Mouse (Mus musculus) hindbrain, embryonic 16.5 days (tissue): Measurements from ENCODE around the gene Gpx8. TPM values are rescaled to one million over a fixed set of nuclear protein-coding genes. Genes with fewer than 3 reads are reported as not detected.
A peak's percentile ranks its signal among the peaks of the same experiment; 100 is the strongest.

Source experiments
- ATAC-seq: fragments of 200-750 bp; cut with Nextera tagmentation; 2 replicates; pipeline ENCODE4 v1.8.0; 2017; ENCODE audit warnings: moderate TSS enrichment, moderate library complexity
- H3K27ac ChIP-seq: fragments of 300-500 bp; sonication (generic); 2 replicates; pipeline ENCODE4 v1.5.1; 2014; ENCODE audit warnings: low read depth, mild to moderate bottlenecking, control low read depth, low read length, moderate library complexity
- H3K27me3 ChIP-seq: fragments of 300-500 bp; sonication (generic); replicated peaks from 2 replicates; pipeline ENCODE4 v1.6.1; 2014; ENCODE audit warnings: low read length; ENCODE audit not compliant: control insufficient read depth, insufficient read depth
- H3K36me3 ChIP-seq: fragments of 300-500 bp; sonication (generic); 2 replicates; pipeline ENCODE4 v1.6.1; 2014; ENCODE audit warnings: mild to moderate bottlenecking, low read length, moderate library complexity, mixed read lengths; ENCODE audit not compliant: control insufficient read depth, insufficient read depth
- H3K4me1 ChIP-seq: fragments of 300-500 bp; sonication (generic); 2 replicates; pipeline ENCODE4 v1.6.1; 2014; ENCODE audit warnings: low read depth, low read length; ENCODE audit not compliant: control insufficient read depth, insufficient read depth
- H3K4me2 ChIP-seq: fragments of 300-500 bp; sonication (generic); 2 replicates; pipeline ENCODE4 v1.6.1; 2014; ENCODE audit warnings: mild to moderate bottlenecking, low read length, control low read depth, moderate library complexity
- H3K4me3 ChIP-seq: fragments of 300-500 bp; sonication (generic); 2 replicates; pipeline ENCODE4 v1.5.1; 2014; ENCODE audit warnings: mild to moderate bottlenecking, low read length, control low read depth, moderate library complexity
- H3K9ac ChIP-seq: fragments of 300-500 bp; sonication (generic); 2 replicates; pipeline ENCODE4 v1.6.1; 2014; ENCODE audit warnings: low read depth, mild to moderate bottlenecking, control low read depth, low read length, moderate library complexity
- H3K9me3 ChIP-seq: fragments of 300-500 bp; sonication (generic); 2 replicates; pipeline ENCODE4 v1.6.1; 2014; ENCODE audit warnings: mild to moderate bottlenecking, low read length, moderate library complexity; ENCODE audit not compliant: control insufficient read depth
- WGBS: fragments of 180-500 bp; shearing (Covaris S2); extraction: QIAGEN DNeasy Blood & Tissue Kit; methylation state at CpG from one replicate; pipeline ENCODE4 v1.1.7; 2014; 5-methylcytosine and 5-hydroxymethylcytosine counted together
- polyA plus RNA-seq: library from polyadenylated mRNA; unstranded; fragments of >200 nt; fragmentation: Nextera tagmentation; extraction: Ambion mirVana; gene quantifications from 2 replicates; pipeline ENCODE4 v1.2.1, GENCODE M21; 2015

Gene Gpx8
- polyA plus RNA-seq, 1 experiment from 2014 or later, result 60.3 TPM

- Histone ChIP-seq H3K36me3 (no peaks in the 10 kb centered on the region), H3K27me3 (peaks cover 39% of the 10 kb centered on the region), H3K9ac (no peak overlapping the region), H3K4me1 (peaks cover 7% of the 10 kb centered on the region; the same call in 1 of the 2 replicates), H3K4me3 (no peak overlapping the region), H3K9me3 (no peaks in the 10 kb centered on the region), H3K27ac (no peak overlapping the region), H3K4me2 (no peak overlapping the region)
- ATAC-seq, result no peak
- 73% methylated on average over 9 of the region's 9 CpGs for WGBS
Observed at GRCm38 (mm10) chr13:113000576-113001318, 45.5 kb downstream of the Gpx8 start.

DNA sequence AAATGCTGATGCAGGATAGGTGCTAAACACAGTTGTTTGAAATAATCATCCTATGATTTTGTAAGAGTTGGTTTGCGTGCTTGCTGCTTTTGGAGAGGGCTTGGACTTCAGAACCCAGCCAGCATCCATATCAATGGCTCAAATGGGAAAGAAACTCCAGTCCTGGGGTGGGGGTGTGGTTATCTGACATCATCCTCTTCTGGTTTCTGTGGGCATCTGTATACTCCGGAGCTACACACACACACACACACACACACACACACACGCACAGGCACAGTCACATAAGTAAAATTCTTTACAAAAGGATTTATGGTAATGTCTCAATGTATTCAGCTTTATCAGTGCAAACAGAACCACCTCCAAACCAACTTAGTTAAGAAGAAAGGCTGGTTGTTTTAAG is 46.1 kb downstream of the Gpx8 start:
- H3K36me3 ChIP-seq, result no peaks in the 10 kb centered on the region
- peaks cover 44% of the 10 kb centered on the region for H3K27me3 ChIP-seq
- no peaks in the 10 kb centered on the region for H3K9me3 ChIP-seq
- WGBS, result 73% methylated on average over 3 of the region's 3 CpGs
- H3K4me2 ChIP-seq, result no peak overlapping the region
- no peak overlapping the region for H3K4me3 ChIP-seq
- no peak overlapping the region for H3K27ac ChIP-seq
- ATAC-seq, result no peak
- peaks cover 7% of the 10 kb centered on the region; the same call in 1 of the 2 replicates for H3K4me1 ChIP-seq
- no peak overlapping the region for H3K9ac ChIP-seq

- peak overlapping the region; percentile 56 for H3K4me3 ChIP-seq
- WGBS, result under 1% methylated on average over 46 of the region's 46 CpGs
- peak; percentile 68 for ATAC-seq
- H3K4me2 ChIP-seq, result peak overlapping the region; percentile 97
- no peaks in the 10 kb centered on the region for H3K36me3 ChIP-seq
- peaks cover 13% of the 10 kb centered on the region for H3K4me1 ChIP-seq
- H3K27me3 ChIP-seq, result peaks cover 56% of the 10 kb centered on the region
- no peaks in the 10 kb centered on the region for H3K9me3 ChIP-seq
- 0 out of 2 replicates have a peak overlapping the region, but pooled peaks have one; percentile 23 for H3K27ac ChIP-seq
- peak overlapping the region; percentile 69 for H3K9ac ChIP-seq
Observed at GRCm38 (mm10) chr13:112998427-112999201, 47.6 kb downstream of the Gpx8 start.

- Histone ChIP-seq H3K36me3 (no peaks in the 10 kb centered on the region), H3K4me1 (peaks cover 17% of the 10 kb centered on the region), H3K4me2 (no peak overlapping the region), H3K9ac (no peak overlapping the region), H3K9me3 (no peaks in the 10 kb centered on the region), H3K27ac (no peak overlapping the region), H3K27me3 (peaks cover 63% of the 10 kb centered on the region), H3K4me3 (no peak overlapping the region)
- no peak for ATAC-seq
- 65% methylated on average over 6 of the region's 6 CpGs for WGBS
Observed at GRCm38 (mm10) chr13:112997369-112997768, 48.8 kb downstream of the Gpx8 start.

- WGBS, result 61% methylated on average over 4 of the region's 4 CpGs
- H3K9me3 ChIP-seq, result no peaks in the 10 kb centered on the region
Observed at GRCm38 (mm10) chr13:112996407-112996806, 49.8 kb downstream of the Gpx8 start.

GRCm38 (mm10) chr13:112994191-112994590 is 52.0 kb downstream of the Gpx8 start:
- Histone ChIP-seq H3K9ac (peak overlapping the region; percentile 45), H3K4me1 (peaks cover 23% of the 10 kb centered on the region), H3K27ac (no peak overlapping the region), H3K36me3 (no peaks in the 10 kb centered on the region), H3K4me3 (peak overlapping the region; percentile 46), H3K9me3 (no peaks in the 10 kb centered on the region), H3K27me3 (peaks cover 73% of the 10 kb centered on the region), H3K4me2 (peak overlapping the region; percentile 66)
- peak; percentile 71 for ATAC-seq
- 1% methylated on average over 25 of the region's 25 CpGs for WGBS

More at GRCm38 (mm10) chr13:112996407-112996806, 49.8 kb downstream of the Gpx8 start:
- no peak overlapping the region for H3K4me2 ChIP-seq
- no peak overlapping the region for H3K4me3 ChIP-seq
- peaks cover 68% of the 10 kb centered on the region for H3K27me3 ChIP-seq
- H3K36me3 ChIP-seq, result no peaks in the 10 kb centered on the region
- H3K27ac ChIP-seq, result no peak overlapping the region
- peaks cover 17% of the 10 kb centered on the region for H3K4me1 ChIP-seq
- no peak for ATAC-seq
- no peak overlapping the region for H3K9ac ChIP-seq

DNA sequence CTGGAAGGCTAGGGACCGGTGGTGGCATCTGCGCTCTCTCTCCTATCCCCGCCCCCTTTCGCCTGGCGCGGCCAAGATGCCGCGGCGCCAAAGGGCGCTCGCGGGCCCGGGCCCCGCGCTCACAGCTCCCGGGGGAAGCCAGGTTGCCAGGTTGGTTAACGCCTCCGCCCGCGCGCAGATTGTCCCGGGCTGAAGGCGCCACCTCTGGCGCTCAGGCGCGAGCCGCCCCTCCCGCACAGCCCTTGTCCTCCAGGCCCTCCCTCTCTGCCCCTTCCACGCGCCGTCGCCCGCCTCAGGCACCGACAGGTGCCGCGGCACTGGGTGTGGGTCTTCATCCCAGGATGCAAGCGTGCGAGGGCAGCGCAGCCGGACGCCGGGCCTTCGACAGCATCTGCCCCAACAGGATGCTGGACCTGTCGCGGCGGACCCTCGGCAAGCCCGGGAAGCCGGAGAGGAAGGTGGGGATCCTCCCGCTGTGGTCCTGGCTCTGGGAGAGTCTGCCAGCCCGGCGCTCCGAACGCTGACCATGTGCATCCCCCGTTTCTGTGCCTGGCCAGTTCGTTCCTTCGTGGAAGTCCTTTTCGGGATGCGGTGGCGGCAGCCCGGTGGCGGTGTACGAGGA is 52.6 kb downstream of the Gpx8 start, which contains the start of gene Mcidas:
Gene Mcidas (plus strand): TSS at position 315 of the 622 bp plus-strand sequence.
- Histone ChIP-seq H3K4me2 (peak within 1 kb of the TSS; percentile 66), H3K36me3 (no peaks in the 10 kb centered on the region), H3K4me1 (peaks cover 24% of the 10 kb centered on the region), H3K27me3 (peaks cover 77% of the 10 kb centered on the region), H3K4me3 (peak within 1 kb of the TSS; percentile 46), H3K27ac (no peak within 1 kb of the TSS), H3K9me3 (no peaks in the 10 kb centered on the region), H3K9ac (peak within 1 kb of the TSS; percentile 45)
- under 1% methylated on average over 56 of the region's 63 CpGs for WGBS
- ATAC-seq, result 0 out of 2 replicates have a peak, but pooled peaks have one; percentile 37
